ENCODE assay signal across 8 mouse cellular contexts in the genomic region with DNA sequence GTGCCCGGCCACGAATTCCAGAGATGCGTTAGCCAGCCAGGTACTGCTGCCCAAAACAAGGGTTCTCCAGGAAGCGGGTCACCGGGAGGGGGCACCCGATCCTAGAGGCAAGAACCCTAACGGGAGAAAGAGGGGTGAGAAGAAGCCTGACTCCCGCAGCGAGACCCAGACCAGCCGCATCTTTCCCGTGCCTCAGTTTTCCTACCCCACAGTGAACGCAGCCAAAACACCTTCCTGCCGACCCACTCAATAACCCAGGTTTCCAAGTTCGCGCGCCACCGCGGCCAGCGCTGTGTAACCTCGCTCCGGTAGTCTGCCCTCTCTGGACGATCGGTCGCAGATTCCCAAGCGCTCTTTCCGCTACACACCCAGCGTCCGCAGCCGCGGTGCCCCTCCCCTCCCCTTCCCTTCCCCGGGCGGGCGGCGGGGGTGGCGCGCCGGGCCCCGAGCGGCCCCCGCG. TPM values are rescaled to one million over a fixed set of nuclear protein-coding genes. Genes with fewer than 3 reads are reported as not detected.
A peak's percentile ranks its signal among the peaks of the same experiment; 100 is the strongest.
DNase-seq lines count a peak whose midpoint lies in the region; ATAC-seq and TF ChIP-seq lines count a peak whose summit lies in the region.

No protein-coding gene starts in this region.

- H3K4me2 ChIP-seq in kidney, embryonic 14.5 days (replicated peaks; ENCODE audit: low read depth, low read length): peak overlapping the region; percentile 97
- H3K4me2 ChIP-seq in limb, embryonic 15.5 days: peak overlapping the region; percentile 98
- peak overlapping the region; percentile 98 for H3K4me2 ChIP-seq in neural tube, embryonic 11.5 days (ENCODE audit: low read depth)

- H3K4me3 ChIP-seq in liver, adult 2 months (ENCODE audit: insufficient read depth, low read depth, low read length): peak overlapping the region; percentile 11; the same call in 1 of the 2 replicates
- peak overlapping the region; percentile 66 for H3K4me3 ChIP-seq in kidney, embryonic 14.5 days (ENCODE audit: low read length)
- peak overlapping the region; percentile 72 for H3K4me3 ChIP-seq in limb, embryonic 15.5 days
- H3K4me3 ChIP-seq in neural tube, embryonic 11.5 days (ENCODE audit: low read depth, low read length): peak overlapping the region; percentile 71

- H3K4me1 ChIP-seq in liver, adult 2 months (ENCODE audit: control insufficient read depth, insufficient read depth, low read length): no peaks in the 10 kb centered on the region
- H3K4me1 ChIP-seq in kidney, embryonic 14.5 days (ENCODE audit: control insufficient read depth, insufficient read depth, low read length): peaks cover 10% of the 10 kb centered on the region; the same call in 1 of the 2 replicates
- peaks cover 27% of the 10 kb centered on the region for H3K4me1 ChIP-seq in limb, embryonic 15.5 days
- peaks cover 11% of the 10 kb centered on the region; the same call in 1 of the 2 replicates for H3K4me1 ChIP-seq in neural tube, embryonic 11.5 days (ENCODE audit: control insufficient read depth, insufficient read depth, low read length)

- H3K27me3 ChIP-seq in liver, adult 2 months (ENCODE audit: control insufficient read depth, insufficient read depth, low read length): peaks cover 25% of the 10 kb centered on the region
- H3K27me3 ChIP-seq in kidney, embryonic 14.5 days (ENCODE audit: control insufficient read depth, insufficient read depth, low read length): peaks cover 67% of the 10 kb centered on the region
- peaks cover 91% of the 10 kb centered on the region for H3K27me3 ChIP-seq in limb, embryonic 15.5 days
- peaks cover 34% of the 10 kb centered on the region for H3K27me3 ChIP-seq in neural tube, embryonic 11.5 days (ENCODE audit: control insufficient read depth, insufficient read depth, low read length)

- no peaks in the 10 kb centered on the region for H3K36me3 ChIP-seq in liver, adult 2 months (ENCODE audit: control insufficient read depth, insufficient read depth, low read length)
- no peaks in the 10 kb centered on the region for H3K36me3 ChIP-seq in kidney, embryonic 14.5 days (ENCODE audit: control insufficient read depth, insufficient read depth, low read length)
- H3K36me3 ChIP-seq in limb, embryonic 15.5 days: no peaks in the 10 kb centered on the region
- no peaks in the 10 kb centered on the region for H3K36me3 ChIP-seq in neural tube, embryonic 11.5 days (ENCODE audit: control insufficient read depth, insufficient read depth, low read length)

- H3K9ac ChIP-seq in liver, adult 2 months (ENCODE audit: low read depth, low read length): no peak overlapping the region
- peak overlapping the region; percentile 51; the same call in 1 of the 2 replicates for H3K9ac ChIP-seq in kidney, embryonic 14.5 days (ENCODE audit: low read depth, low read length)
- H3K9ac ChIP-seq in limb, embryonic 15.5 days: 0 out of 2 replicates have a peak overlapping the region, but pooled peaks have one; percentile 29
- peak overlapping the region; percentile 68 for H3K9ac ChIP-seq in neural tube, embryonic 11.5 days (ENCODE audit: low read length)

- TF ChIP-seq CTCF in liver, adult 2 months (IDR thresholded peaks at IDR 0.05; ENCODE audit: low read depth, low read length): peak; percentile 58

- no peak for TF ChIP-seq POLR2A in liver, adult 2 months (IDR thresholded peaks at IDR 0.05; ENCODE audit: extremely low read depth, insufficient read depth, low read length)

- DNase-seq in liver, adult 2 months (ENCODE audit: extremely low read depth, low read depth, low spot score): peak; percentile 8
- DNase-seq in liver: no peak
- peak; percentile 67 for DNase-seq in embryo, embryonic 11 days
- peak; percentile 57 to 81 for DNase-seq in heart, adult 18-20 months
- DNase-seq in neural tube, embryonic 11.5 days (ENCODE audit: low spot score): peak; percentile 62
- peak; percentile 69 for DNase-seq in thymus, postnatal 4 days

- H3K79me2 ChIP-seq in liver, adult 2 months (ENCODE audit: control insufficient read depth, insufficient read depth, low read length): no peaks in the 10 kb centered on the region

- H3K9me3 ChIP-seq in kidney, embryonic 14.5 days (ENCODE audit: control insufficient read depth, low read length): no peaks in the 10 kb centered on the region
- H3K9me3 ChIP-seq in limb, embryonic 15.5 days: no peaks in the 10 kb centered on the region
- H3K9me3 ChIP-seq in neural tube, embryonic 11.5 days (ENCODE audit: control insufficient read depth, low read length): no peaks in the 10 kb centered on the region

- 2% methylated on average over 34 of the region's 41 CpGs for WGBS in liver, adult 2 months
- under 1% methylated on average over 41 of the region's 41 CpGs for WGBS in kidney, embryonic 14.5 days
- WGBS in limb, embryonic 15.5 days: under 1% methylated on average over 36 of the region's 41 CpGs
- under 1% methylated on average over 34 of the region's 41 CpGs for WGBS in neural tube, embryonic 11.5 days

- H3K27ac ChIP-seq in liver, adult 2 months (replicated peaks; ENCODE audit: insufficient read depth, low read depth, low read length): no peak overlapping the region
- H3K27ac ChIP-seq in kidney, embryonic 14.5 days (ENCODE audit: low read depth, low read length): no peak overlapping the region
- no peak overlapping the region for H3K27ac ChIP-seq in limb, embryonic 15.5 days
- H3K27ac ChIP-seq in neural tube, embryonic 11.5 days (ENCODE audit: low read depth, low read length): no peak overlapping the region

- ATAC-seq in kidney, embryonic 14.5 days (ENCODE audit: low FRiP score, low TSS enrichment): peak; percentile 51
- ATAC-seq in limb, embryonic 15.5 days (ENCODE audit: insufficient number of reproducible peaks, low FRiP score, low TSS enrichment, low read depth): no peak
- peak; percentile 36; the same call in 1 of the 2 replicates for ATAC-seq in neural tube, embryonic 11.5 days (ENCODE audit: insufficient read depth, low FRiP score, low TSS enrichment)

RNA-seq across cellular contexts. Expression of a gene that starts 0.4 kb away (rescaled TPM):
- total RNA-seq in liver, adult 2 months (2014; rRNA removed): 3.2 and 4.0 TPM in 2 replicates
- polyA plus RNA-seq in liver, adult 2 months (2012; rRNA removed): 13.9 and 22.8 TPM in 2 replicates
- total RNA-seq in heart, adult 18-20 months (2021): 10 to 100 TPM; 31.7 to 36.7 TPM
- 77.7 and 78.6 TPM in 2 replicates for polyA plus RNA-seq in kidney, embryonic 14.5 days (2014; fragmentation: Nextera tagmentation; extraction: Ambion mirVana)
- 83.7 and 86.5 TPM in 2 replicates for polyA plus RNA-seq in limb, embryonic 15.5 days (2015; fragmentation: Nextera tagmentation; extraction: Ambion mirVana)
- polyA plus RNA-seq in neural tube, embryonic 11.5 days (2014; fragmentation: Nextera tagmentation; extraction: Ambion mirVana): 160 and 161 TPM in 2 replicates

Comparison
In these comparisons a context has a peak if more than half of its experiments do, and no peak if none do; other contexts are left out.
1. H3K4me3 ChIP-seq: peak in every context shown above with its lines; median percentile 72 in limb, embryonic 15.5 days; 71 in neural tube, embryonic 11.5 days; 66 in kidney, embryonic 14.5 days; 11 in liver, adult 2 months.